Mouse (Mus musculus): Measurements from ENCODE around the gene Tbx21.

DNA sequence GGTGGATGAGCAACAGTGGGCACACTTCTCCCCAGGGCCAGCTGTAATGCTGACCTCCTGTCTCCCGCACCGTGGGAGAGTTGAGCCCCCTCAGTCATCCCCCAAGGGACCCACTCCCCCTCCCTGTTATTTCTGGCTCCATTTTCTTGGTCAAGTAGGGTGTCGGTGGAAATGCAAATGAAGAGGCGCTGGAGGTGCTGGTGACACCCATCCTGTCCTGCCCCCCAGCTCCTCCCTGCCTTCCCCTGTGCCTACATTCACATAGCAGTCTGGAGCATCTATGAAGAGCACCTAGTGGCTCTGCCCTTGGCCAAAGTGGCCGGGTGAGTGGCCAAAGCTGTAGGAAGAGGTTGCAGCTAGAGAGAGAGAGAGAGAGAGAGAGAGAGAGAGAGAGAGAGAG is 18.1 kb upstream of the Tbx21 start:
- TF ChIP-seq CTCF (conservative IDR thresholded peaks at IDR 0.05; ENCODE audit: insufficient read depth, insufficient read length, low read depth, low read length), result no peak
- no peak for TF ChIP-seq POLR2A (IDR thresholded peaks at IDR 0.05; ENCODE audit: low read depth, low read length)
